Mouse (Mus musculus) frontal cortex, postnatal 10 days (tissue): ENCODE data around the gene Speg.
A peak's percentile ranks its signal among the peaks of the same experiment; 100 is the strongest.

Experiments
- DNase-seq, 2 experiments: peaks; one replicate each; pipeline ENCODE4 v3.0.0; 2022; ENCODE audit warnings: low spot score in 2 of 2, mixed read lengths in 1 of 2

Gene Speg

GRCm38 (mm10) chr1:75458789-75459684, 83.9 kb downstream of the Speg start:
- DNase-seq, result peak in 1 of 2 experiments; percentile 47

DNA sequence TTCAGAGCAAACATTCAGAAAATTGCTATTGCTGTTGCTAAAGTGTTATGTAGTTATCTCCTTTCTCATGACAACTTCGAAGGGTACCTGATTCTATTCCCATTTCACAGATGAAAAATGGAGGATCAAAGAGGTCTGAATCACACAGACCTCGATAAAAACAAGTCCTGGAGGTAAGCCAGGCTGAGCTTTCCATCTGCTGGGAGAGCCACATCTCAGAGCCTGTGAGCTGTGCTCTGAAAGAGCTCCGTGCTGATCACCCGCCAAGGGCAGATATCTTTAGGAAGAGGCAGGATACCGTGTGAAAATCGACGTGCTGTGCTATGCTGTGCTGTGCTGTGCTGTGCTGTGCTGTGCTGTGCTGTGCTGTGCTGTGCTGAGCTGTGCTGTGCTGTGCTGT, 85.2 kb downstream of the Speg start:
- no peak for DNase-seq

DNA sequence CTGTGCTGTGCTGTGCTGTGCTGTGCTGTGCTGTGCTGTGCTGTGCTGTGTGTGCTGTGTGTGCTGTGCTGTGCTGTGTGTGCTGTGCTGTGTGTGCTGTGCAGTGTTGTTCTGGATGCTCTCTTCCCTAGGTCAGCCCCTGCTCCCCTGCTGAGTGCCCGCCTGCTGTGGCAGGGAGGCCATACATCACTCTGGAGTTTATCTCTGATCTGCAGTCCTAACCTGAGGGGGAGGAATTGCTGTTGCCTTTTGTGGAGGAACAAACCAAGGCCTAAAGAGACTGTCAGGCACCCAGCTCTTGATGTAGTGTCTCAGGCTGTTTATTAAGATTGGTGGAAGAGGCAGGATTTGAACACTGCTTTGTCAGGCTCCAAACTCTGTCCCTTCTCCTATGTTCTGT, 87.5 kb downstream of the Speg start:
- DNase-seq, result no peak

- no peak for DNase-seq
Observed at GRCm38 (mm10) chr1:75463652-75464204, 88.6 kb downstream of the Speg start.

GRCm38 (mm10) chr1:75467215-75467927, 92.3 kb downstream of the Speg start:
- DNase-seq, result peak in 1 of 2 experiments; percentile 77

GRCm38 (mm10) chr1:75469287-75469825, 94.3 kb downstream of the Speg start:
- DNase-seq, result no peak

GRCm38 (mm10) chr1:75476441-75476840, 101.3 kb downstream of the Speg start:
- no peak for DNase-seq

DNA sequence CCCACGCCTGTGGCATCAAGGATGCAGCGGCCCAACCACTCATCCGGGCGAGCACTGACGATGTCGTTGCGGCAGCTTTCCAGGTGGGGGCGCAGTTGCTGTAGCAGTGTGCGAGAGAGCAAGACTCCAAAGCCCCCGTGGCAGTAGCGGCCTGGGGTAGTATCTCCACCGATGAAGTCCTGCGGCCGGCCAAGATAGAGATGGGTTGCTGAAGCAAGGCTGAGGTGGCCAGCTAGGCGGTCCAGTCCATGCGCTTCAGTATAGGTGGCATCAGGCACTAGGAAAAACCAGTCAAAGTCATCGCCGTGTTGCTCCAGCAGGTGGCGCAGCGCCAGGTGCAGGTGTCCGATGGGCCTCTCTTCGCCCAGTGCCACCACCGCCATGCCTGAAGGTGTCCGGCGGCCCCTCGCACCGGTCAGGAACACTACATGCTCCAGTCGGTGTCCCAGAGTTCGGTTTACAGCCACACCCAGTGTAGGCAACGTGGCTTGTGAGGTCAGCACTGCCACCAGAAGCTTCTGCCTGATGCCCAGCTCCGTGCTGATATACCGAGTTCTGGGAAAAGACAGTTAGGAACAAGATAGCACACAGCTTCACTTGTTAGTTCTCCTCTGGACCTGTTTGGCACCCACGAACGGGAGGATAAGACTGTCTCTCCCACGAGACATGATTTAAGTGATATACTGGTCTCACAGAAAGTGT, 102.3 kb downstream of the Speg start:
- peak in 1 of 2 experiments; percentile 78 for DNase-seq

- DNase-seq, result no peak
Observed at GRCm38 (mm10) chr1:75477966-75478290, 102.8 kb downstream of the Speg start.

DNA sequence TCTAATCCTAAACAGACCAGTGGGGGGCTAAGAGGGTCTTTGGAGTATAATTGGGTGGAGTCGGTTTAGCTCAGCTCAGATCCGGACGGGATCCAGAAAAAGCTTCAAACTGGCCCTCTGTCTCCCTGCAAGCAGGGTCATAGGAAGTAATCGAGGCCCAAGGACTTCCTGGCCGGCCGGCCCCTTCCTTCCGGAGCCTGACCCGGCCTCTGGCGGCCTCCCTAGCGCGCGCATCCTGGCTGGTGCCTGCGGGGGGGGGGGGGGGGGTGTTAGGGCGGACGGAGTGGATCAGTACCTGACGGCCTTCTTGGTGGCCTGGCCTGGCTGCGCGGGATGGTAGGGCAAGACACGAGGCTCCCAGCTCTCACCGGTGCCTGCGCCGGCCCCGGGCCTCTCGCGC, 103.4 kb downstream of the Speg start:
- no peak for DNase-seq

- DNase-seq, result peak; percentile 97 to 98
Observed at GRCm38 (mm10) chr1:75478916-75479634, 104.0 kb downstream of the Speg start, which contains the start of the genes Chpf and Tmem198. Gene Chpf (minus strand): TSS chr1:75479307. Gene Tmem198 (plus strand): TSS chr1:75479532.

DNA sequence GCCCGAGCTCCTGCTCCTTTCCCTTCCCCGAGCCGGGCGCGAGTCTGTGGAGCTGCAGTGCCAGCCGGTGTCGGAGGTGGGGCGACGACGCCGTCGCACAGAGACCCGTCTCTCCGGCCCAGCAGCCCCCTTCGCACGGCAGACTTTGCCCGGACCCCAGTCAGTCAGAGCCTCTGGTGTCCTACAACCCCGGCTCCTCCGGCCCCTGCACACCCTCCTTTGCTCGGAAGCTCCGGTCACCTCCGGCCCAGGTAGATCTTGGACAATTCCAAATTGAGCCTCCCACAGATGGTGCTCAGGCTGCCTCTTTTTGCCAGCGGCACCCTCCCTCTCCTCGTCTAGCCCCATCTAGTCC, 104.5 kb downstream of the Speg start:
- no peak for DNase-seq

DNA sequence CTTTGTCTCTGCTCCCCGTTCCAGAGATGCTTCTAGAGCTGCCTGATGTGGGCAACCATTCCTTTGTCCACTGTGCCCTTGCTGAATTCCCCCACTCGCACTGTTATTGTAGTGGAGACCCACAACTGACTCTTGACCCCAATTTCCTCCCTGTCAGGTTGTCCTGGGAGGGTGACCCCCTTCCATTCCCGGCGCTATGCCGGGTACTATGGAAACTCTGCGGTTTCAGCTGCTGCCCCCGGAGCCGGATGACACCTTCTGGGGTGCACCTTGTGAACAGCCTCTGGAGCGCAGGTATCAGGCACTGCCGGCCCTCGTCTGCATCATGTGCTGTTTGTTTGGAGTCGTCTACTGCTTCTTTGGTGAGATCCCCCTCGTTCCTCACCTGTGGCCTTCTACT, 104.9 kb downstream of the Speg start:
- no peak for DNase-seq

- DNase-seq, result no peak
Observed at GRCm38 (mm10) chr1:75480735-75481134, 105.6 kb downstream of the Speg start.
